Mouse (Mus musculus) myocyte (in vitro differentiated cells): ENCODE measurements at regions not wholly inside any gene's neighbourhood (a gene's known extent, or its start where the extent isn't known, plus 50 kb on each side); places are given as distances from the start of the nearest gene placed in this dataset.

Source experiments
- H3K27me3 ChIP-seq: one replicate; pipeline ENCODE4 v1.6.1; 2011; ENCODE audit not compliant: control insufficient read depth, insufficient read depth, insufficient read length
- H3K36me3 ChIP-seq: one replicate; pipeline ENCODE4 v1.6.1; 2011; ENCODE audit not compliant: control insufficient read depth, insufficient read depth
- H3K4me2 ChIP-seq: one replicate; pipeline ENCODE4 v1.6.1; 2011; ENCODE audit warnings: low read depth, control low read depth
- H3K4me3 ChIP-seq: one replicate; pipeline ENCODE4 v1.5.1; 2011; ENCODE audit warnings: mild to moderate bottlenecking, control low read depth, moderate library complexity
- H3K79me2 ChIP-seq: one replicate; pipeline ENCODE4 v1.6.1; 2011; ENCODE audit not compliant: control insufficient read depth, insufficient read depth
- H3ac ChIP-seq: one replicate; pipeline ENCODE4 v1.6.1; 2011; ENCODE audit not compliant: control insufficient read depth, insufficient read length
- CEBPB ChIP-seq: IDR thresholded peaks from 2 replicates; pipeline ENCODE4 v1.6.1; 2011; ENCODE audit warnings: mild to moderate bottlenecking, moderate library complexity; ENCODE audit not compliant: poor library complexity, insufficient read depth, severe bottlenecking
- E2F4 ChIP-seq: IDR thresholded peaks from one replicate; pipeline ENCODE4 v1.6.1; 2011; ENCODE audit warnings: mild to moderate bottlenecking, control low read depth, moderate library complexity; ENCODE audit not compliant: insufficient read depth
- MAX ChIP-seq: IDR thresholded peaks from one replicate; pipeline ENCODE4 v1.6.1; 2011; ENCODE audit warnings: low read depth, mild to moderate bottlenecking, control low read depth
- MYOD1 ChIP-seq, 3 experiments: IDR thresholded peaks; one replicate each; pipeline ENCODE4 v1.6.1; 2011; ENCODE audit warnings: control low read depth in 2 of 3, low read depth in 2 of 3, mild to moderate bottlenecking in 2 of 3, moderate library complexity in 1 of 3; ENCODE audit not compliant: insufficient read length in 2 of 3, control insufficient read depth in 1 of 3
- MYOG ChIP-seq, 3 experiments: IDR thresholded peaks; one replicate each; pipeline ENCODE4 v1.6.1; 2011; ENCODE audit warnings: control low read depth in 2 of 3, low read depth in 2 of 3, mild to moderate bottlenecking in 2 of 3; ENCODE audit not compliant: insufficient read length in 2 of 3, control insufficient read depth in 1 of 3, insufficient read depth in 1 of 3
- POLR2A ChIP-seq: IDR thresholded peaks from one replicate; pipeline ENCODE4 v1.6.1; 2011; ENCODE audit warnings: low read depth, mild to moderate bottlenecking, control low read depth, moderate library complexity; ENCODE audit not compliant: insufficient read length
- POLR2AphosphoS2 ChIP-seq: IDR thresholded peaks from one replicate; pipeline ENCODE4 v1.6.1; 2011; ENCODE audit warnings: low read depth, control low read depth; ENCODE audit not compliant: insufficient read length
- REST ChIP-seq: IDR thresholded peaks from one replicate; pipeline ENCODE4 v1.6.1; 2011; ENCODE audit warnings: mild to moderate bottlenecking, control low read depth, moderate library complexity; ENCODE audit not compliant: insufficient read depth, insufficient read length
- SRF ChIP-seq: IDR thresholded peaks from one replicate; pipeline ENCODE4 v1.6.1; 2011; ENCODE audit warnings: low read depth; ENCODE audit not compliant: control insufficient read depth, insufficient read length
- TCF12 ChIP-seq: IDR thresholded peaks from one replicate; pipeline ENCODE4 v1.6.1; 2011; ENCODE audit warnings: mild to moderate bottlenecking, control low read depth; ENCODE audit not compliant: poor library complexity, insufficient read depth, severe bottlenecking
- TCF3 ChIP-seq: IDR thresholded peaks from one replicate; pipeline ENCODE4 v1.6.1; 2011; ENCODE audit warnings: low read depth, control low read depth; ENCODE audit not compliant: insufficient read length
- USF1 ChIP-seq: IDR thresholded peaks from one replicate; pipeline ENCODE4 v1.6.1; 2011; ENCODE audit warnings: low read depth, mild to moderate bottlenecking, control low read depth, moderate library complexity

DNA sequence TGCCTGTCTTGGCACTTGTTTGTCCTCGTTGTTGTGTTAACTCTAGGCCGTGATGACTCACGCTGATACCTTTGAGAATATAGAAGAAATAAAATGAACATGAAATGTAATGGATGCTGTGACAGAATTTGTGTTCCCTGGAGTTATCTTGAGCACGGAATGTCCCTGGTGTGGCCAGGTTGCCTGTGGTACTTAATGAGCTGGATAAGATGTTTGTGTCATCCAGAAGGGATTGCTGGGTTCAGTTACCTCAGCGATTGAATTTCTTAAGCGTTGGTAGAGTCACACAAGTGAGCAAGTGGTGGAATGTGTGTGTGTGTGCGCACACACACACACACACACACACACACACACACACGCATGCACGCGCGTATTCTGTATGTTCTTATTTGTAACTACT is 274.0 kb upstream of the Nr2f2 start:
- Histone ChIP-seq H3K27me3 (no peaks in the 10 kb centered on the region), H3ac (no peak overlapping the region), H3K79me2 (no peaks in the 10 kb centered on the region), H3K4me3 (no peak overlapping the region), H3K4me2 (no peak overlapping the region), H3K36me3 (no peaks in the 10 kb centered on the region)
- TF ChIP-seq CEBPB, result no peak

DNA sequence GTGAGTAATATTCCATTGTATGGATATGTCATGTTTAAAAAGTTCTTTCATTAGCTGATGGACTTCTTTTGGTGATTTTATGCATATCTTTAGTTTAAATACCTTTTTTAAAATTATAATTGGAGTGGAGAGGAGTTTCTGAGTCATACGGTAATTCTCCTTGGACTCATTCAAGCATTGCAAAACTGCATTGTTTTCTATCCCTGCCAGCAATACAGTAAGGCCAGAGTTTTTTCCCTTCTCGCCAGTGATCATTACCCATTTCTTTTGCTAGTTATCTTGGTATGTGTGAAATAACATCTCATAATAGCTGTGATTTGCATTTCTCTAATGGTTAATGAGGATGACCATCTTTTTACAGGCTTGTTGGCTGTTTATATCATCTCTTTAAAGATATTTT is 271.6 kb upstream of the Nr2f2 start:
- Histone ChIP-seq H3K27me3 (no peaks in the 10 kb centered on the region), H3K36me3 (no peaks in the 10 kb centered on the region), H3K4me2 (no peak overlapping the region), H3K4me3 (no peak overlapping the region), H3ac (no peak overlapping the region), H3K79me2 (no peaks in the 10 kb centered on the region)
- TF ChIP-seq MYOG (IDR thresholded peaks at IDR 0.05; ENCODE audit: control insufficient read depth in 1 of 3, insufficient read depth in 1 of 3, insufficient read length in 2 of 3, low read depth in 2 of 3), result no peak
- TF ChIP-seq POLR2AphosphoS2, result no peak
- no peak for TF ChIP-seq SRF
- no peak for TF ChIP-seq USF1
- TF ChIP-seq TCF3, result no peak
- no peak for TF ChIP-seq E2F4
- no peak for TF ChIP-seq POLR2A
- no peak for TF ChIP-seq TCF12
- no peak for TF ChIP-seq CEBPB
- TF ChIP-seq MAX, result no peak

DNA sequence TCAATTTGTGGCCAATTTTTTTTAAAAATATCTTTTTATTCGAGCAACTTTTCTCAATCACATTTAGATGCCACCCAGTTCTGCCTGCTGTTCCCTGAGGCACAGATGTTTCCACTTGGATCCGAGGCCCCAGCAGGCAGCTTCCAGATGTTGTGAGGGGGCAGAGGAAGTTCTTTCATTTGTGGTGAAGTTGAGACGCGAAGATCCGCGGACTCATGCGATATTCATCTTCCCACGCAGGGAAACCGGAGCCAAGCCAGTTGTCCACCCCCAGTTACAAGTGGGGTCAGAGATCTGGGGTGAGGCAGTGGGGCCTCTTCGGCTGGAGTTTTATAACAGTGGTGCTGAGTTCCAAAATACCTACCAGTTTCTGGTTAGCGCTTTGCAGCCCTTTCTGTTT is 267.5 kb upstream of the Nr2f2 start:
- Histone ChIP-seq H3K4me2 (peak overlapping the region; percentile 83), H3ac (no peak overlapping the region), H3K4me3 (no peak overlapping the region), H3K27me3 (no peaks in the 10 kb centered on the region), H3K36me3 (no peaks in the 10 kb centered on the region), H3K79me2 (no peaks in the 10 kb centered on the region)
- TF ChIP-seq USF1 (no peak), MYOG (IDR thresholded peaks at IDR 0.05; ENCODE audit: control insufficient read depth in 1 of 3, insufficient read depth in 1 of 3, insufficient read length in 2 of 3, low read depth in 2 of 3) (peak in 1 of 3 experiments; percentile 41), REST (no peak), TCF12 (peak; percentile 5), POLR2AphosphoS2 (no peak), CEBPB (no peak), POLR2A (no peak), MYOD1 (IDR thresholded peaks at IDR 0.05; ENCODE audit: control insufficient read depth in 1 of 3, insufficient read length in 2 of 3, low read depth in 2 of 3) (peak in 2 of 3 experiments; percentile 19 to 65), E2F4 (no peak)

DNA sequence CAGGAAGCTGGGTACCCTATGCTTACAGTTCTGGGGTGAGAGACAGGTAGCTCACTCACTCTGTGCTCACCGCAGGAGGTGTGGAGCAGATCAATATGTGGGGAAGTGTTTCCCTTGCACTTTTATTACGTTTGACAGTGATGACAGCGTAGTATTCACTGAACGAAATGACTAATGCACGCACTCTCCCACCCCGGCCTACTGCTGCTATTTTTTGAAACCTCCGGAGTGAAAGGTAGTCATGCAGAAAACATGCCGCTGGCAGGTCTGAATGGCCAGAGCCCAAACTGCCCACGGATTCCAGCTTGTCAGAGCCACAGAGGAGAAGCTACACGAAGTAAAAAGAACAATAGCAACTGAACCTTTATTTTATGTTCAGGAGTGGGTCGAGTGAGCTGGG is 267.0 kb upstream of the Nr2f2 start:
- Histone ChIP-seq H3K4me3 (no peak overlapping the region), H3K27me3 (no peaks in the 10 kb centered on the region), H3K79me2 (no peaks in the 10 kb centered on the region), H3K4me2 (peak overlapping the region; percentile 83), H3K36me3 (no peaks in the 10 kb centered on the region), H3ac (no peak overlapping the region)
- no peak for TF ChIP-seq POLR2AphosphoS2
- TF ChIP-seq TCF12, result no peak
- TF ChIP-seq MYOG (IDR thresholded peaks at IDR 0.05; ENCODE audit: control insufficient read depth in 1 of 3, insufficient read depth in 1 of 3, insufficient read length in 2 of 3, low read depth in 2 of 3), result no peak
- no peak for TF ChIP-seq REST
- TF ChIP-seq E2F4, result no peak
- no peak for TF ChIP-seq TCF3
- no peak for TF ChIP-seq CEBPB
- no peak for TF ChIP-seq POLR2A
- no peak for TF ChIP-seq MYOD1 (IDR thresholded peaks at IDR 0.05; ENCODE audit: control insufficient read depth in 1 of 3, insufficient read length in 2 of 3, low read depth in 2 of 3)
- no peak for TF ChIP-seq MAX
- TF ChIP-seq SRF, result no peak
- no peak for TF ChIP-seq USF1

DNA sequence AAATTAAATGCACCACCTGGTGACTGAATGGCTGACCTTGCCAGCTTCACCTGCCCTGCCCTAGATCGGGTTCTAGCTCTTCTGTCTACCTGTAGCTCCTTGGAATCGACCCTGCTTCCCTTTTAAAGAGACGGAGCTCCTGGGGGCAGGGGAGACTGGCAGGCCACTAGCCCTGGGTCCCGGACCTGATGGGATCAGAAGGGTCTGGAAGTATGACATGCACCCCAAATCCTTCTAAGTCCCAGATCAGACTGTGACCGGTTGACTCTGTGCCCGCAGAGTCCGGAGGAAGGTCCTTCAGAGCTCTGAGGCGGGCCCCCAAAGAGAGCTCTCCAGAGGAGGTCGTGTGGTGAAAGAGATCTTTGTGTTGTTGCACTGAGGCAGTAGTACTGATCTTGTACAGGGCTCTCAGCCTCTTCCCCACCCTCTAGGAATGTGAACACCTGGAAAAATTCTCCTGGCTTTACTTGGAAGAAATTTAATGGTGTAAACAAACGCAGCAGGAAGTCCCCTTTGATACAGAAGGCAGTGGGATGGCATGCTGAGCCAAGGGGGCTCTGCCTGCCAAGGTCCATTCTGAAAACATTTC is 259.2 kb upstream of the Nr2f2 start:
- no peak for TF ChIP-seq USF1
- no peak for TF ChIP-seq E2F4
- TF ChIP-seq CEBPB, result no peak
- TF ChIP-seq TCF3, result no peak
- TF ChIP-seq MYOG (IDR thresholded peaks at IDR 0.05; ENCODE audit: control insufficient read depth in 1 of 3, insufficient read depth in 1 of 3, insufficient read length in 2 of 3, low read depth in 2 of 3), result no peak
- no peak for TF ChIP-seq TCF12
- TF ChIP-seq POLR2A, result no peak
- TF ChIP-seq SRF, result no peak
- no peak for TF ChIP-seq MAX
- H3K36me3 ChIP-seq, result no peaks in the 10 kb centered on the region
- no peak overlapping the region for H3ac ChIP-seq
- H3K27me3 ChIP-seq, result no peaks in the 10 kb centered on the region
- no peak overlapping the region for H3K4me3 ChIP-seq
- H3K79me2 ChIP-seq, result no peaks in the 10 kb centered on the region
- peak overlapping the region; percentile 12 for H3K4me2 ChIP-seq
